Mouse (Mus musculus) heart, embryonic 10.5 days (tissue): ENCODE data around the gene Ube2j1. TPM values are rescaled to one million over a fixed set of nuclear protein-coding genes. Genes with fewer than 3 reads are reported as not detected.

Experiments used
- DNase-seq: peaks from one replicate; pipeline ENCODE4 v3.0.0-alpha.2; 2017; ENCODE audit warnings: low spot score
- H3K27ac ChIP-seq: fragments of 300-500 bp; sonication (generic); 2 replicates; pipeline ENCODE4 v1.5.1; 2016; ENCODE audit warnings: mild to moderate bottlenecking
- H3K27me3 ChIP-seq: fragments of 300-500 bp; sonication (generic); 2 replicates; pipeline ENCODE4 v1.6.1; 2016; ENCODE audit warnings: mild to moderate bottlenecking; ENCODE audit not compliant: poor library complexity, insufficient read depth, severe bottlenecking
- H3K36me3 ChIP-seq: fragments of 300-500 bp; sonication (generic); 2 replicates; pipeline ENCODE4 v1.6.1; 2016; ENCODE audit warnings: mild to moderate bottlenecking, moderate library complexity
- H3K4me1 ChIP-seq: fragments of 300-500 bp; sonication (generic); 2 replicates; pipeline ENCODE4 v1.6.1; 2016; ENCODE audit warnings: mild to moderate bottlenecking
- H3K4me3 ChIP-seq: fragments of 300-500 bp; sonication (generic); 2 replicates; pipeline ENCODE4 v1.5.1; 2016; ENCODE audit warnings: mild to moderate bottlenecking, moderate library complexity
- H3K9me3 ChIP-seq: fragments of 300-500 bp; sonication (generic); 2 replicates; pipeline ENCODE4 v1.6.1; 2016; ENCODE audit warnings: mild to moderate bottlenecking, moderate library complexity
- WGBS: fragments of 180-500 bp; shearing (Covaris S2); methylation state at CpG from one replicate; pipeline ENCODE4 v1.1.7; 2016; 5-methylcytosine and 5-hydroxymethylcytosine counted together
- polyA plus RNA-seq: library from polyadenylated mRNA; unstranded; fragments of >200 nt; fragmentation: Nextera tagmentation; extraction: Ambion mirVana; gene quantifications from 2 replicates; pipeline ENCODE4 v1.2.1, GENCODE M21; 2016

Ube2j1 gene
- polyA plus RNA-seq, 1 experiment from 2014 or later, result 42.7 TPM

DNA sequence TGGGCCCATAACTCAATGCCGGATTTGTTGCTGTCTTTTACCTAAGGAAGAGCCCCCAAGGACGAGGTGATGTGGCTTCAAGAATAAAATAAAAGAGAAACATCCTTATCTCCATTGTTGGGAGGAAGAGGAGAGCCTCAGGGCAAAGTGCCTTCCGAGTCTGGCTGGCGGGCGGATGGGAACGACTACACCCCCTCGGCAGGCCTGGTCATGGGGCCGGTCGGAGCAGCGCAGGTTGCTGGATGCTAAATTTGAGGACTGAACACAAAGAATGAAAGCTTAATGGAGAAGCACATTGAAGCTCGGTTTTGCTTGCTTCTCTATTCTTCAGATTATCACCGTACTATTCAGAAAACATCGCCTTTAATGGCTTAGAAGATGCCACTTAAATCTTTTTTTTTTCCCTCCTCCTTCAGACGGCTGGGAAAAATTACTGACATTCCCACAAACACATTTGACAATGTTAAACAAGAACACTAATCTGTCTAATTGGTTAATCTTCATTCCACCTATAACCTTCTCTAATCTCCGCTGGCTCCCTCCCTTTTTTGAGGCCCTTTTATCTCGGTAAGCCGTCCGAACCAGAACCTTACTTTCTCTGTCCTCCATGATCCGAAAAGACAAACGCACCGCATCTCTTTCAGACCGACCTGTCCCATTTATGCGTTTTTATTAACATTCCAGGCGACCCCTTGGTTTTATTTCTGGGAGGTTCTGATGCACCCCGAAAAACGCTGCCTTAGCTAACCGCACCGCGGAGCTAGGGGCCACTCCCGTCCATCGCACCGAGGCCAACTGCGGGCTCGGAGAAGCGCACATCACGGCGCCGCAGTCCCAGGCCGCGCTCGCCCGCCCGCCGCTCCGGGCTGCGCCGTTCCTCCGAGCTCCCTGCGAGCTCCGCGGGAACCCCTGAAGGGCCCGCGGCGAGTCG, 687 bp upstream of the Ube2j1 start:
- peak; percentile 76 for DNase-seq
- H3K4me3 ChIP-seq, result peak overlapping the region; percentile 88
- no peaks in the 10 kb centered on the region for H3K27me3 ChIP-seq
- H3K9me3 ChIP-seq, result no peaks in the 10 kb centered on the region
- peak overlapping the region; percentile 98 for H3K27ac ChIP-seq
- 0 out of 2 replicates have a peak, but pooled peaks cover 12% of the 10 kb centered on the region for H3K4me1 ChIP-seq
- 2% methylated on average over 55 of the region's 55 CpGs for WGBS
- H3K36me3 ChIP-seq, result peaks cover 27% of the 10 kb centered on the region

GRCm38 (mm10) chr4:33032045-33032444, 829 bp downstream of the Ube2j1 start:
- Histone ChIP-seq H3K4me1 (0 out of 2 replicates have a peak, but pooled peaks cover 12% of the 10 kb centered on the region), H3K27ac (peak overlapping the region; percentile 98), H3K4me3 (peak overlapping the region; percentile 88), H3K9me3 (no peaks in the 10 kb centered on the region), H3K27me3 (no peaks in the 10 kb centered on the region), H3K36me3 (peaks cover 34% of the 10 kb centered on the region)
- no peak for DNase-seq
- 20% methylated on average over 4 of the region's 4 CpGs for WGBS

GRCm38 (mm10) chr4:33033515-33033914, 2.3 kb downstream of the Ube2j1 start:
- DNase-seq, result no peak
- H3K4me3 ChIP-seq, result no peak overlapping the region
- no peak overlapping the region for H3K27ac ChIP-seq
- WGBS, result 50% methylated on average over 6 of the region's 6 CpGs
- H3K36me3 ChIP-seq, result peaks cover 29% of the 10 kb centered on the region
- H3K4me1 ChIP-seq, result 0 out of 2 replicates have a peak, but pooled peaks cover 12% of the 10 kb centered on the region
- no peaks in the 10 kb centered on the region for H3K9me3 ChIP-seq
- no peaks in the 10 kb centered on the region for H3K27me3 ChIP-seq

GRCm38 (mm10) chr4:33039826-33040225, 8.6 kb downstream of the Ube2j1 start:
- Histone ChIP-seq H3K36me3 (peaks cover 86% of the 10 kb centered on the region), H3K9me3 (no peaks in the 10 kb centered on the region), H3K4me1 (no peaks in the 10 kb centered on the region), H3K27me3 (no peaks in the 10 kb centered on the region), H3K4me3 (no peak overlapping the region), H3K27ac (no peak overlapping the region)
- WGBS, result 88% methylated on average over 4 of the region's 4 CpGs
- no peak for DNase-seq

- peak; percentile 66 for DNase-seq
Observed at GRCm38 (mm10) chr4:33049601-33050000, 18.4 kb downstream of the Ube2j1 start.

GRCm38 (mm10) chr4:33052055-33052454, 20.8 kb downstream of the Ube2j1 start:
- no peak for DNase-seq
- WGBS, result 93% methylated on average over 3 of the region's 3 CpGs
- peaks cover 52% of the 10 kb centered on the region for H3K36me3 ChIP-seq
- H3K27me3 ChIP-seq, result no peaks in the 10 kb centered on the region
- H3K4me1 ChIP-seq, result 0 out of 2 replicates have a peak, but pooled peaks cover 3% of the 10 kb centered on the region
- H3K4me3 ChIP-seq, result no peak overlapping the region
- H3K27ac ChIP-seq, result no peak overlapping the region
- no peaks in the 10 kb centered on the region for H3K9me3 ChIP-seq

More at GRCm38 (mm10) chr4:33049601-33050000, 18.4 kb downstream of the Ube2j1 start:
- H3K27ac ChIP-seq, result no peak overlapping the region
- no peak overlapping the region for H3K4me3 ChIP-seq
- peaks cover 77% of the 10 kb centered on the region for H3K36me3 ChIP-seq
- WGBS, result 92% methylated on average over 11 of the region's 11 CpGs
- H3K27me3 ChIP-seq, result no peaks in the 10 kb centered on the region
- H3K4me1 ChIP-seq, result no peaks in the 10 kb centered on the region
- H3K9me3 ChIP-seq, result no peaks in the 10 kb centered on the region

DNA sequence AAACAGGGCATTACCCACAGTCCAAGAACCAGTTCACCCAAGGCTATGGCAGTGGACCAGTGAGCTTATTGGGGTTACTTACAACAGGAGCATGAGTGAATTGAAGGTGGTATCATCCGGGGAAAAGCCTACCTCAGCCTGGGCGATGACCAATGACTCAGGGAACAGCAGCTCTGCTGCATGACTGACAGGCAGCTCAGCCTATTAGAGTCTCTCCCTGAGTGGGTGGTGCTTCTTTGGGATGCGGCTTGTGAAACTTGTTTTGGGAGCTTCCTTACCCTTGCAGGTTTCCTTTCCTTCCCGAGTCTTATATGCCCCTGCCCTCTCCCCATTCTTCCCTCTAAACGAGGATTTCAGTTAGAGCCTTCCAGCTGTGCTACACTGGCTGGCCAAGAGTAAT, 21.4 kb downstream of the Ube2j1 start:
- Histone ChIP-seq H3K27ac (no peak overlapping the region), H3K9me3 (no peaks in the 10 kb centered on the region), H3K4me3 (no peak overlapping the region), H3K36me3 (peaks cover 46% of the 10 kb centered on the region), H3K4me1 (0 out of 2 replicates have a peak, but pooled peaks cover 3% of the 10 kb centered on the region), H3K27me3 (no peaks in the 10 kb centered on the region)
- 83% methylated on average over 5 of the region's 5 CpGs for WGBS
- no peak for DNase-seq

GRCm38 (mm10) chr4:33054426-33054825, 23.2 kb downstream of the Ube2j1 start:
- H3K9me3 ChIP-seq, result no peaks in the 10 kb centered on the region
- H3K27ac ChIP-seq, result no peak overlapping the region
- H3K27me3 ChIP-seq, result no peaks in the 10 kb centered on the region
- H3K4me1 ChIP-seq, result 0 out of 2 replicates have a peak, but pooled peaks cover 5% of the 10 kb centered on the region
- peaks cover 30% of the 10 kb centered on the region for H3K36me3 ChIP-seq
- no peak overlapping the region for H3K4me3 ChIP-seq
- no peak for DNase-seq

DNA sequence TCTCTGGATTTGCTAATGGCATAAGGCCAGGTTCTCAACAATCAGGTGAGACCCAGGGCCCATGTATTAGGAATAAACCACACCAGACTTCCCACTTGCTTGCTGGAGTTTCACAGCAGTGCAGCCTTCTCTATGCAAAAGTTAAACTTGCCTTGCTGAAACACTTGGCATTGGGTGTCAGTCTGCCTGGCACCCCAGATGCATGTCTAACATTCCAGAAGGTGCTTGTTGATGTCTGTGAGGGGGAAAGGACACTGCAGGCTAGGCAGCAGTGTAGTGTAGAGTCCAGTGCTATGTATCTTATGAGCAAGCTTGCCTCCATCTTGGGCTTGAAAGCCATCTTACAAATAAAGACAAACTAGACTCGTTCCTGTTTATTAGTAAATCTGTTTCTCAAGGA, 25.1 kb downstream of the Ube2j1 start:
- WGBS, result 73% methylated on average over 1 of the region's 1 CpGs
- H3K9me3 ChIP-seq, result no peaks in the 10 kb centered on the region
- H3K4me1 ChIP-seq, result peaks cover 9% of the 10 kb centered on the region; the same call in 1 of the 2 replicates
- DNase-seq, result peak; percentile 55
- H3K4me3 ChIP-seq, result no peak overlapping the region
- no peak overlapping the region for H3K27ac ChIP-seq
- peaks cover 14% of the 10 kb centered on the region for H3K36me3 ChIP-seq
- H3K27me3 ChIP-seq, result no peaks in the 10 kb centered on the region

DNA sequence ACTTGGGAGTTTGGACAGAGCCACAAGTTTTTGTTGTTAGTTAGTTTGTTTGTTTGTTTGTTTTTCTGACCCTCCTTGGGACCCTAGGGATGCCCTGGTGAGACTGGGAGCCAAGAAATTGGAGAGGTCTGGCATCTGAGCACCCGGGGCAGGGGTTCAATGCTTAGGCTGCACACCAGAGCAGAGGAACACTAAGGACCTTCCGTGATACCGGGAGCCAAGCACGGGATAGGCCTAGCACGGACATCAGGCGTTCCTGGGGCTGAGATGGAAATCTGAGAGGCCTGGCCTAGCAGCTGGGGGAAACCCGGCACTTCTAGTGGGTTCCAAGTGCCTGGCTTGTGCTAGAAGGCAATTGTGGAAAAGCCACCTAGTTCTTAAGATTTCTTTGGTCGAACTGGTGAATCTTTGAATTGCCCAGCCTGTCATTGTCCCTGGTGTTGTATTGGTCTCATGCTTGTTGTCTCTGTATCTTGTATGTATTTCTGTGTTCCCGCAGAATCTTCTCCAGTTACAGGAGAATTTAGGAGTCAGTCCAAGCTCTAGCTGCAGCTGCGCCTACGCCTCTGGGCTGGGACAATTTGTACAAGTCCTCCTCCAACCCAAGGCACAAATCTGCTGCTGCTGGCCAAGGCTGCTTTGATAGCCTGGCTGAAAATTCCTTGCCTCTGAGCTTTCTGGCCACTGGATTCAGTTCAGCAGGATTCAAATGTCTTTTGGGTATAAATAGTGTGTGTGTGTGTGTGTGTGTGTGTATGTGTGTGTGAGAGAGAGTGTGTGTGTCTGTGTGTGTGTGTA, 26.9 kb downstream of the Ube2j1 start:
- H3K27me3 ChIP-seq, result no peaks in the 10 kb centered on the region
- 58% methylated on average over 11 of the region's 11 CpGs for WGBS
- no peak overlapping the region for H3K27ac ChIP-seq
- DNase-seq, result peak; percentile 64
- H3K9me3 ChIP-seq, result no peaks in the 10 kb centered on the region
- no peaks in the 10 kb centered on the region for H3K36me3 ChIP-seq
- peaks cover 9% of the 10 kb centered on the region; the same call in 1 of the 2 replicates for H3K4me1 ChIP-seq
- H3K4me3 ChIP-seq, result no peak overlapping the region

DNA sequence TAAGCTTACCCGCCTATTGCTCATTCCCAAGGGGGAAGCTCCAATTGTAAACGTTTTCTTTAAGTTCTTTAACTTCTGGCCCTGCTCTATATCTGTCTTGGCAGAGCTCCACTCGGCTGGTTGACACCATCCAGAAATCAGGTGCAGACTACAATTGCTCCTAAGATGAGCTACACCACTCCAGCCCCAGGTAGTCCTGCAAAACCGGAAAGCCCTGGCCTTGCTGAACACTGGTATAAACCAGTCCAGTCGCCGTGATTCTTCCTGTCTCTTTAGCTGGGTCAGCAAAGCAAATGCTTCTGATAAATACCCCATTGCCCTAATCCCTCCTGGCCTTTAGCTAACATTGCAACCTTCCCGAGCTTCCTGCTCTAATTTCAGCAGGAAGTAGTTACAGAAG, 29.9 kb downstream of the Ube2j1 start:
- peak; percentile 75 for DNase-seq
- H3K4me1 ChIP-seq, result peaks cover 17% of the 10 kb centered on the region
- no peak overlapping the region for H3K27ac ChIP-seq
- no peaks in the 10 kb centered on the region for H3K9me3 ChIP-seq
- 32% methylated on average over 7 of the region's 7 CpGs for WGBS
- H3K36me3 ChIP-seq, result no peaks in the 10 kb centered on the region
- no peaks in the 10 kb centered on the region for H3K27me3 ChIP-seq
- no peak overlapping the region for H3K4me3 ChIP-seq

GRCm38 (mm10) chr4:33062981-33063380, 31.8 kb downstream of the Ube2j1 start, which contains the start of gene Gabrr2:
Gene Gabrr2, plus strand, starts transcription at chr4:33062999.
- Histone ChIP-seq H3K27me3 (no peaks in the 10 kb centered on the region), H3K4me1 (peaks cover 21% of the 10 kb centered on the region), H3K4me3 (no peak within 1 kb of the TSS), H3K9me3 (no peaks in the 10 kb centered on the region), H3K27ac (no peak within 1 kb of the TSS), H3K36me3 (no peaks in the 10 kb centered on the region)
- 82% methylated on average over 4 of the region's 4 CpGs for WGBS
- DNase-seq, result no peak

DNA sequence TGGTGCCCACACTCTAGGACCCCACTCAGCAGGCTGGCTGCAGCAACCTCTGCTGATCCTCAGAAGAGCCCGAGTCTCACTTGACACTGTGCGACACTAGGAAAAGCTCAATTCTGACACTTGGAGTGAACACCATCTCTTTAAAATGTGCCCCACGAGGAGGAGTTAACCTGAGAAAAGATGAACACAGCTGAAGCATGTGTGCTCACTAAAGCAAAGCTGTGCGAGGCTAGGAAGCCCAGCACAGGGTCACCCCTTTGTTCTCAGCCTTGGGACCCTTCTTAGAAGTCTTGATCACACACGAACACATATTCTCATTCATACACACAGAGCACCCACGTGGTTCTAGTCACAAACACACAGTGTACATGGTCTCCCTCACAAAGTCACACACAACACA, 33.8 kb downstream of the Ube2j1 start:
- Histone ChIP-seq H3K27me3 (no peaks in the 10 kb centered on the region), H3K27ac (no peak overlapping the region), H3K4me3 (no peak overlapping the region), H3K36me3 (no peaks in the 10 kb centered on the region), H3K4me1 (peaks cover 19% of the 10 kb centered on the region), H3K9me3 (no peaks in the 10 kb centered on the region)
- DNase-seq, result peak; percentile 71
- WGBS, result 79% methylated on average over 6 of the region's 6 CpGs
